Mouse (Mus musculus): Measurements from ENCODE around the gene Gm21958. TPM values are rescaled to one million over a fixed set of nuclear protein-coding genes. Genes with fewer than 3 reads are reported as not detected.

Gene Gm21958
- polyA plus RNA-seq (2012; ENCODE audit: insufficient read depth, low replicate concordance) = not detected in 2 replicates

- Histone ChIP-seq H3K36me3 (replicated peaks; ENCODE audit: low read length) (peaks cover 100% of the 10 kb centered on the region), H3K27me3 (replicated peaks) (no peaks in the 10 kb centered on the region), H3K4me1 (peaks cover 6% of the 10 kb centered on the region), H3K9me3 (no peaks in the 10 kb centered on the region), H3K4me3 (replicated peaks) (no peak within 1 kb of the TSS)
- no peak for TF ChIP-seq GATA1 (IDR thresholded peaks at IDR 0.05; ENCODE audit: borderline replicate concordance, low read length)
- no peak for TF ChIP-seq FLI1 (IDR thresholded peaks at IDR 0.05; ENCODE audit: low read length)
Measured at GRCm38 (mm10) chr3:54714253-54714652, at the start of gene Gm21958. Gene Gm21958, minus strand, starts transcription at chr3:54714353.

GRCm38 (mm10) chr3:54761258-54761657, 47.1 kb upstream of the Gm21958 start:
- no peak for TF ChIP-seq GATA1 (IDR thresholded peaks at IDR 0.05; ENCODE audit: borderline replicate concordance, low read length)
- Histone ChIP-seq H3K36me3 (replicated peaks; ENCODE audit: low read length) (no peaks in the 10 kb centered on the region), H3K27me3 (replicated peaks) (peaks cover 19% of the 10 kb centered on the region)

GRCm38 (mm10) chr3:54760321-54761115, 46.4 kb upstream of the Gm21958 start:
- Histone ChIP-seq H3K36me3 (replicated peaks; ENCODE audit: low read length) (no peaks in the 10 kb centered on the region), H3K9me3 (peaks cover 30% of the 10 kb centered on the region), H3K27me3 (replicated peaks) (peaks cover 27% of the 10 kb centered on the region), H3K4me3 (replicated peaks) (no peak overlapping the region), H3K4me1 (peaks cover 10% of the 10 kb centered on the region)
- TF ChIP-seq GATA1 (IDR thresholded peaks at IDR 0.05; ENCODE audit: borderline replicate concordance, low read length) = no peak
- TF ChIP-seq FLI1 (IDR thresholded peaks at IDR 0.05; ENCODE audit: low read length) = no peak

More at GRCm38 (mm10) chr3:54761258-54761657, 47.1 kb upstream of the Gm21958 start:
- H3K4me1 ChIP-seq = peaks cover 2% of the 10 kb centered on the region; the same call in 1 of the 2 replicates
- H3K9me3 ChIP-seq = peaks cover 30% of the 10 kb centered on the region
- H3K4me3 ChIP-seq (replicated peaks) = no peak overlapping the region

- H3K4me3 ChIP-seq (replicated peaks) = no peak overlapping the region
- peaks cover 25% of the 10 kb centered on the region for H3K9me3 ChIP-seq
- peaks cover 40% of the 10 kb centered on the region for H3K27me3 ChIP-seq (replicated peaks)
- H3K36me3 ChIP-seq (replicated peaks; ENCODE audit: low read length) = no peaks in the 10 kb centered on the region
- H3K4me1 ChIP-seq = peaks cover 15% of the 10 kb centered on the region
- TF ChIP-seq FLI1 (IDR thresholded peaks at IDR 0.05; ENCODE audit: low read length) (no peak), GATA1 (IDR thresholded peaks at IDR 0.05; ENCODE audit: borderline replicate concordance, low read length) (no peak)
Measured at GRCm38 (mm10) chr3:54759211-54759610, 45.1 kb upstream of the Gm21958 start.

- Histone ChIP-seq H3K27me3 (replicated peaks) (peaks cover 47% of the 10 kb centered on the region), H3K4me3 (replicated peaks) (no peak overlapping the region), H3K4me1 (peaks cover 15% of the 10 kb centered on the region), H3K9me3 (peaks cover 9% of the 10 kb centered on the region), H3K36me3 (replicated peaks; ENCODE audit: low read length) (no peaks in the 10 kb centered on the region)
- TF ChIP-seq GATA1 (IDR thresholded peaks at IDR 0.05; ENCODE audit: borderline replicate concordance, low read length) = no peak
- TF ChIP-seq FLI1 (IDR thresholded peaks at IDR 0.05; ENCODE audit: low read length) = no peak
Measured at GRCm38 (mm10) chr3:54757446-54757845, 43.3 kb upstream of the Gm21958 start.

- H3K4me3 ChIP-seq (replicated peaks) = peak overlapping the region; percentile 33
- peaks cover 8% of the 10 kb centered on the region for H3K9me3 ChIP-seq
Measured at GRCm38 (mm10) chr3:54756058-54756457, 41.9 kb upstream of the Gm21958 start.

GRCm38 (mm10) chr3:54755145-54756041, 41.2 kb upstream of the Gm21958 start, which contains the start of gene Smad9:
Gene Smad9, plus strand, starts transcription at chr3:54755582.
- Histone ChIP-seq H3K4me1 (peaks cover 15% of the 10 kb centered on the region), H3K27me3 (replicated peaks) (peaks cover 44% of the 10 kb centered on the region), H3K4me3 (replicated peaks) (peak within 1 kb of the TSS; percentile 84), H3K9me3 (peaks cover 14% of the 10 kb centered on the region), H3K36me3 (replicated peaks; ENCODE audit: low read length) (peaks cover 18% of the 10 kb centered on the region)
- TF ChIP-seq FLI1 (IDR thresholded peaks at IDR 0.05; ENCODE audit: low read length) (no peak), GATA1 (IDR thresholded peaks at IDR 0.05; ENCODE audit: borderline replicate concordance, low read length) (no peak)

More at GRCm38 (mm10) chr3:54756058-54756457, 41.9 kb upstream of the Gm21958 start:
- peaks cover 47% of the 10 kb centered on the region for H3K27me3 ChIP-seq (replicated peaks)
- H3K36me3 ChIP-seq (replicated peaks; ENCODE audit: low read length) = peaks cover 11% of the 10 kb centered on the region
- TF ChIP-seq GATA1 (IDR thresholded peaks at IDR 0.05; ENCODE audit: borderline replicate concordance, low read length) (no peak), FLI1 (IDR thresholded peaks at IDR 0.05; ENCODE audit: low read length) (no peak)
- H3K4me1 ChIP-seq = peaks cover 15% of the 10 kb centered on the region

- H3K4me1 ChIP-seq = peaks cover 15% of the 10 kb centered on the region
- H3K36me3 ChIP-seq (replicated peaks; ENCODE audit: low read length) = peaks cover 38% of the 10 kb centered on the region
- peaks cover 15% of the 10 kb centered on the region for H3K9me3 ChIP-seq
- H3K4me3 ChIP-seq (replicated peaks) = no peak overlapping the region
- no peak for TF ChIP-seq FLI1 (IDR thresholded peaks at IDR 0.05; ENCODE audit: low read length)
- no peak for TF ChIP-seq GATA1 (IDR thresholded peaks at IDR 0.05; ENCODE audit: borderline replicate concordance, low read length)
- peaks cover 43% of the 10 kb centered on the region for H3K27me3 ChIP-seq (replicated peaks)
Measured at GRCm38 (mm10) chr3:54753411-54753810, 39.3 kb upstream of the Gm21958 start.

GRCm38 (mm10) chr3:54745799-54746198, 31.6 kb upstream of the Gm21958 start:
- Histone ChIP-seq H3K4me1 (no peaks in the 10 kb centered on the region), H3K36me3 (replicated peaks; ENCODE audit: low read length) (peaks cover 100% of the 10 kb centered on the region), H3K4me3 (replicated peaks) (no peak overlapping the region), H3K27me3 (replicated peaks) (no peaks in the 10 kb centered on the region), H3K9me3 (peaks cover 8% of the 10 kb centered on the region)
- no peak for TF ChIP-seq FLI1 (IDR thresholded peaks at IDR 0.05; ENCODE audit: low read length)
- TF ChIP-seq GATA1 (IDR thresholded peaks at IDR 0.05; ENCODE audit: borderline replicate concordance, low read length) = no peak
